Mouse (Mus musculus) kidney, postnatal 4 days (tissue): ENCODE data around the gene Sec22b.

Experiments
- DNase-seq, 2 experiments: peaks; one replicate each; pipeline ENCODE4 v3.0.0; 2021; ENCODE audit warnings: mixed read lengths in 2 of 2

The Sec22b gene

DNA sequence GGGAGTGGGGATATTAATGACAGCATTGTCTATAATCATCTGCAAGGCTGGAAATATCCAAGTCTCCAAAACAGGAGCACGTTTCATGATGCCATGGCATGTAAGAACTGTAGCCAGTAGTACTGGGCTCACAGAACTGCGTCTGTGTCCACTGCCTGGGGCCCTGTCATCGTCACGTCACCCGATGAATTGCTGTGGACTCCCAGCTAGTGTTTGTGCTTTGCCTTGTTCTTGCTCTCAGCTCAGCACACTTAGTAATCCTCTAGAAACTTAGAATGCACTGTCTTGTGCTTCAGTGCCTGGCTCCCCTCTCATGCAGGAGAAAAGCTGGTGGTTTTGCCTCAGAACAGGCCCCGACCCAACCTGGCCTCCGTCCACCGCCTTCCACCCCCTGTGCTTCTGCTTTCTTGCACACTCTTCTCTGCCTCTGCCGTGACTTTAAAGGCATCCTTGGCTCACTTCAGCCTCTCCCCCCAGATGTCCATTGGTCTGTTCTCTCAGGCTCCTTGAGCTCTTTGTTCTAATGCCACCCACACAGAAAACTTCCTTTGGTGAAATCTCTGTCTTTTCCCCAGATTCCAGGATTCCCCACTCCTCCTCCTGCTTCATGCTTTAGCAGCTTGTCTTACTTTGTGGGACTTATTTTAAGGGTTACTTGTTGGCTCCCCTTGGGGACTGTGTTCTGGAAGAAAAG, 39.7 kb downstream of the Sec22b start:
- DNase-seq = peak in 1 of 2 experiments; percentile 45

DNA sequence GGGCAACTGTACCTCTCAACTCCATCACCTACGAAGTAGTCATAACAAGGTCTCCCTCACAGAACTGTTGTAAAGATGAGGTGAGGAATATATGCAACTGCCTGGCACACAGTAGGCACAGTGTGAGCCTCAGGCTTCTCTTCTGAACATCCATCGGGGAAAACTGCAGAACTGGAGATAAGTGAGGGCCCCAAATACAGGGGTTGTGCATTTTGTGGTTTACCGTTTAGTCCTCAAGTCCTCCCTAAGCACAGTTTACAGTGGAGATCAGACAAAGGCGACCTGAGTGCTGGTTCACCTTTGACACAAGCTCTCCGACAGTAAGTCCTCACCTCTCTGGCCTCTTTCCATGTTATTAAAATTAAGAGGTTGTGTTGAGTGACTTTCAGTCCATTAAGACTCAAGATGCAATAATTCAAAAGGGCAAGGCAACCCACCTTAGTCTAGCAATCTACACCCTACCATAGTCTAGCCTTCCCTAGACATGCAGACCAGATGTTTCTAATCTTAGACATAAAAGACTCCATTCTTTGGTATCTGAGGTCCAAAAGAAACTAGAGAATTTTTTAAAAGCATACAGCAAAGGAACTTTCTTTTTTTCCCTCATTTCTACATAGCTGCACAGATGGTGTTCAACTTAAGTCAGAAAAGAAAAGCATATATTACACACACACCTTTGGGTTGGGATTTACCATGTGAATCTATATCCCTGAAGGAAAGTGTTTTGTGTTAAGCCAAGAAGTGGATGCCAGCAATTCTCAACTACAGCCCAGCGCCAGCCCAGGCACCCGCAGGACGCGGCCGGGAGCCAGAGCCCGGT, 40.7 kb downstream of the Sec22b start:
- no peak for DNase-seq

DNA sequence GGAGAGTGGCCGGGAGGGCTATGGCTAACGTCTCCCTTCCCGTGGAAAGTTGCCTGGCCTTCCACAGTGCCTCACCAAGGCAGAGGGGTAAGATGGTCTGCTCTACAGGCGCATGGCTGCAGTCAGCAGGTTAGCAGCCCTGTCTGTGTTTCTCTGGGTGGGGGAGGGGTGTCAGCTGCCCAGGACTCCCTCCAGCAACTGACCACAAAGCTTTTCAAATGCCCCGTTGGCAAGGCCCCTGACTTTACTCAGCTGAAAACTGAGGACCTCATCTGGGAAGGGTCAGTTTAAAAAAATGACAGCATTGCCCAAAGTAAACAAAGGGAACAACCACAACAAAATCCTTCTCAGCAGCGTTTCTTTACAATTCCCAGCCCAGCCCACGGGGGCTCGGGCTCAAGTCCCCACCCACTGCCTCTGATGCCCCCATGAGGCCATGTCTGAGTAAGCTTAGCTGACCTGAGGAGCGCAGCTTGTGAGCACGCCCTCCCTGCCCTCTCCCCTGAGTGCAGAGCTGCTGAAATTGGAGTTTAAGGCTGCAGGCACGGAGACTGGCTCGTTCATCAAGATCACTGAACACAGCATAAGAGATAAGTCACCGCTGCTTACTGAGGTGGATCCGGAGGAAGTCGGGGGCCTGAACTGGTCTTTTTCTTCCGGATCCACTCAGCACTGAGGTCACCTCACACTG, 41.4 kb downstream of the Sec22b start:
- DNase-seq = peak; percentile 60 to 76

DNA sequence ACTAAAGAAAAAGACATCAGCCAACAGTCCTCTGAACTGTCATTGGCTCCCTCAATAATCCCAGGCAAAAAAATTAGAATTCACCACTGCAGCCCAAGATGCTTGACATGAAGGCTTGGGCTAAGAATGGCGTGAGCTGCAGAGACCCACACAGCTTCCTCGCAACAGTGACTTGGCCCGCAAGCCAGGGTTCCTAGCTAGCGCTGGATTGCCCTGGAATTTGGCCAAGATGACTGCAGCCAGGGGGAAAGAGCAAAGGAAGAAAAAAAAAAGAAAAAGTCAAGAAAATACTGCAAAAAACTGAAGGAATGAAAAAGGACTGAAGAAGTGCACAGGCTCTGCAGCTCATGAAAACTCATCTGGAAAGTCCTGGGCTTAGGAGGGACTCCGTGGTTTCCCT, 43.5 kb downstream of the Sec22b start:
- DNase-seq = peak; percentile 63 to 75

DNA sequence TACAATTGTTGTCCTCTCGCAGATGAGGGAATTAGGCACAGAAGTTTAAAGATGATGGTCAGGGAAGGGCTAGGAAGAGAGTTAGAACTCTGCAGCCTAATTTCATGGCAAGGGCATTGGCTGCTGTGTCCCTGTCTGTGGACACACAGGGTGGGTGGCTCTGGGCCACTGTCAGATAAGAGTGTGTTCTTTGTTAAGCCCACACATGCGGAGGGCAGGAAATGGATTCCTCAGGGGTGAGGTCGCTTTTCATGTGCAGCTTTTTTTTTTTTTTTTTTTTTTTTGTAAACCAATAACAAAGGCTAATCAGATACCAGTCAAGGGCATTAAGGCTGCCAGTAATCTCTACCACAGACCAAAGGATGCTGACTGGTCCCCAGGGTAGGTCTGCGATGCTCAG, 45.4 kb downstream of the Sec22b start:
- peak in 1 of 2 experiments; percentile 22 for DNase-seq

DNA sequence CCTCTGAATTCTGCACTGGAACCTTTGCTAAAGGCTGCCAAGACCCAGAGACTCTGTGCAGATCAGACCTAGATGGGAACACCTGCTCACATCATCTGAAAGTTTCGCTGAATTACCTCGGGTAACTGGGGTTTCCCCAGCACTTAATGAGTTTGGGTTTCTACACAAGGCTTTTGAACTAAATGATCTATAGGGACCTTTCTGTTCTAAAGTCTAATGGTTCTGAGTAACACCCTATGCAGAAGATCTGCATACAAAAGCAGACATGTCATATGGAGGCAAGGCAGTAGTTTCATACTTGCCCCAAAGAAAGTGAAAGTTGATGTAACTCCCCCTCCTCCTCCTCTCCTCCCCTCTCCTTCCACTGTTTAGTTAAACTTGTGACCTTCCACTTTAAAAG, 47.5 kb downstream of the Sec22b start:
- DNase-seq = no peak

DNA sequence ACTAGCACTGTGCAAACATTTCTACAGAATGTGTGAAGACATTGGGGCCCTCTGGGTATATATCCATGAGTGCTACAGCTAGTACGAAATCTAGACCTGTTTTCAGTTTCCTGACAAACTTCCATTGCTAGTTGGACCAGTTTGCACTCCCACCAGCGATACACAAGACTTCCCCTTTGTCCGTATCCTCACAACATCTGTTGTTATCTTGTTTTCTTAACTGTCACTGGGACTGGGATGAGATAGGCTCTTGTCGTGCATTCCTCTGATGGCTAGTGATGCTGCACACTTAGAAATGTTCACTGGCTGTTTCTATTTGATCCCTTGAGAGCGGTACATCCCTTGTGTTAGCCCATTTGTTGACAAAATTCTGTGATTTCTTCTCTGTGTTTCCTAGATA, 49.0 kb downstream of the Sec22b start:
- DNase-seq = no peak

DNA sequence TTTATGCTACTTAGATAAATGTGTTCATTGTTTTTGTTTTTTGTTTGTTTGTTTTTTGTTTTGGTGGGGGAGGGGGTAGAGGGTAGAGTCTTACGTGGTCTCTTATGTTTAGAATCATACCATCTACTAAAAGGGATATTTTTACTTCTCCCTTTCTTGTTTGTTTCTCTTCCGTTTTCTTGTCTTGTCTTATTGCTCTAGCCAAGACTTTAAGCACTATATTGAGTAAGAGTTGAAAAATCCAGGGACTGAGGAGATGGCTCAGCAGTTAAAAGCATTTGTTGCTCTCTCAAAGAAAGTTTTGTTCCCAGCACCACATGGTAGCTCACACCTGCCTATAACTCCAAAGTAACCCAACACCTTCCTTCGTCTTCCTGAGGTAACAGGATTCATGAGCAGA, 50.1 kb downstream of the Sec22b start:
- no peak for DNase-seq

DNA sequence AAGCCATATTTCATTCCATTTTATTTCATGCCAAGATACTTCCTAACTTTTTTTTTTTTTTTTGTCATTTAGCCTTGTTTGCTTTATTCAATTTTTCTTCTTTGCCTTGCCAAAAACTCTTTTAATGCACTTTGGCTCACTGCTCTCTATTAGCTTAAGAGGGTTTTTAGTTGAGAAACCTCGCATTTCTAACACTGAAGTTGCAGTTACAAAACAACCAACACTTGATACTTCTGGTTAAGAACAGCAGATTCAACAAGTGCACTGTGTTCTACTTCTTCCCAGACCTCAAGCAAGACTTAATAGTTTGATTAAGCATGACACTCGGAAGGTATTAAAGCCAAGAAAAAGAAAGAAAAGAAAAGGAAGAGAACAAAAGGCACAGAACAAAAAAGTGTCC, 52.2 kb downstream of the Sec22b start:
- no peak for DNase-seq

DNA sequence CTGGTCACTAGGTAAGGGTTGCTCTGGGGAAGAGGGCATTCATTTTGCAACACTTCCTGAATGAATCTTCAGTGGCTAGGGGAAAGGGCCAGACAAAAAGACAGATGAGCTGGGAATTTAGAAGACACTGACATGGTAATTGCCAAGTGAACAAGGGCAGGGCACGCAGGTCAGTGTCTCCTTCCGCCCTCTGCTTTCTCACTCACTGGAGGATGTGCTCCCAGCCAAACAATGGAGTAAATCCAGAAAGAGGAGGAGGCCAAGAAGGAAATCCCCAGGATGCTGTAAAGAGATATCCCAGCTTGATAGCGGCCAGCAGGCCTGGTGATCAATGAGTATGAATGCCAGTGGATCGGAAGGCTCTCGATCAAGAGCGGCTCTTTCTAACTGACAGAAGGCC, 55.3 kb downstream of the Sec22b start:
- DNase-seq = peak in 1 of 2 experiments; percentile 23

DNA sequence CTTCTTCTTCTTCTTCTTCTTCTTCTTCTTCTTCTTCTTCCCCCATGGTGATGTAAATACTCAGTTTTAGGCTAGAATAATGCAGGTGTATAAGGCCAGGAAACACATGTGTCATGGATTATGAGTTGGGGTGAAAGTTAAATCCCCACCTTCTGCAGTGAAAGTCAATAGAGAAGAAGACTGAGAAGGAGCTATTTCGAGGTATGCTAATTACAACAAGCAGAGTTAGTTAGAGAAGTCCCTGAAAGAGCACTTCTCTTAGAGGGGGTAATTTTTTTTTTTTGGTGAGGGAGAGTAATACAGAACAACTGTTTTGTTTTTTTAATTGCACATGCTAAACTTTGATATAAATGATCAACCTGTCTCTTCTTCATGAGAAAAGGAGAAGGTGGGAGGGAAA, 55.9 kb downstream of the Sec22b start:
- no peak for DNase-seq

DNA sequence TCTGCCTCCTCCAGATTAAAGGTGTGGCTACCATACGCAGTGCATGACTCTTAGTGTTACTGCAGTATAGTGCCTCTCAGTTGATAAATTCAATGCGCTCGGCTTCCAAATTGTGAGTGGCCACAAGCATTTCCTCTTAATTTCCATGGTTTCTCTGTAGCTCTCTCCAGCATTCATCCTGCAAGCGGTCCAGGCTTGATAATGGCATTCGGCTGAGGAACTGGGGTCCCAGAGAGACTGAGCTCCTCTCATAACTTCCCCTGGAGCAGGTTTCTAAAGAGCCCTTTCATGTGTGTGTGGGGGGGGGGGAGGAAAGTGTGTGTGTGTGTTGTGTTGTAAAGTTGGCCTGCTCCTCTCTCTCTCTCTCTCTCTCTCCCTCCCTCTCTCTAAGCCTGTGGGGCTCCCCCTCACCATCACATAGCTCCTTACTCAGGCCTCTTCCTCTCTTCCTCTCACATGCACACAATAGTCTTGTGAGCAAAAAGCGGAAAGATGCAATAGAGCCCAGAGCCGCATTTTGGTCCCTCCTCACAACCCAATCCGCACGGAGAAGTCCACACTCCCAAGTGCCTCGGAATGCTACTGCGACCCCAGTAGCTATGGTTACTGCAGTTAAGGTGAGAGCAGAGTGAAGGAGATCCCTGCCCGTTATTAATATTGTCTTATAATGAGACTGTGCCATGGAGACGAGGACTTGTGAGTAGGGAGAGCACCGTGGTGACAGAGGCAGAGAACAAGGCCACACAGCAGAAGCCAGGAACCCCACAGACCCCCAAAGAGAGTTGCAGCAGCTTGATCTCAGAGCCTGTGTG, 60.0 kb downstream of the Sec22b start:
- no peak for DNase-seq

DNA sequence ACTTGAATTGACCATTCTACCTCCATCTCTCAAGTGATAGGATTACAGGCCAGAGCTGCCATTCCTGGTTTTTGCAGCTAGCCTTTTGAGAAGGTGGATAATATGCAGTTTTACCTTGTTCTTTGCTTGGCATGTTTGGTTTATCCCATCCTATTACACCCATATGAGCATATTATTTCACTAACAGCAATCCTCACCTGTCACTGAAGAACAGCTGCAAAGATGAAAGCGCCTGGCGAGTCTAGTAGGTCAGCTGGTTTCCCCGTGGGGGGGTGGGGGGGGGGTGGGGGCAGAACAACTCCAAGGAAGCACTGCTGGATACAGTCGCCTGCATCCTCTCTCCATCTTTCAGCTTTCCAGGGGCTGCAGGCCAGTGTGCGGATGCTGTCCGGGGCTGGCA, 61.0 kb downstream of the Sec22b start:
- DNase-seq = no peak

DNA sequence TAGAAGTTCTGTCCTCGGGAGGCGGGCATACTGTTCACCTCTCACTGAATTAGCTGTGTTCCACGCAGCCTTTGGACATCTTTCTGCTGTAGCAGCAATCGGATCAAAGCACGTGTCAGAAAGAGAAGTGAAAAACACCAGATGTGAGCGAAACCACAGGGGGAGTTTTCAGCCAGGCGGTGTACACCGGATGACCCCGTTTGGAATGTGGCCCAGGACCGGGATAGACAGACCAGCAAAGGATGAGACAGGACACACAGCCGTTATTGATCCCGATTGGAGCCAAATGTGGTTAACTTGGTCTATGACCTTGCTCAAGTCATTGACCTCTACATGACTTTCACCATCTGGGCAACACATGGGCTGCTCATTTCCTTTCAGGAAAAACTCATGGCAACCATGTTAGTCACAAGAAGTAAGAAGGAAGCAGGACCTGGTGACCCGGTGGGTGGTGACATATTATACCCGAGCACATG, 63.9 kb downstream of the Sec22b start:
- peak; percentile 67 to 75 for DNase-seq

DNA sequence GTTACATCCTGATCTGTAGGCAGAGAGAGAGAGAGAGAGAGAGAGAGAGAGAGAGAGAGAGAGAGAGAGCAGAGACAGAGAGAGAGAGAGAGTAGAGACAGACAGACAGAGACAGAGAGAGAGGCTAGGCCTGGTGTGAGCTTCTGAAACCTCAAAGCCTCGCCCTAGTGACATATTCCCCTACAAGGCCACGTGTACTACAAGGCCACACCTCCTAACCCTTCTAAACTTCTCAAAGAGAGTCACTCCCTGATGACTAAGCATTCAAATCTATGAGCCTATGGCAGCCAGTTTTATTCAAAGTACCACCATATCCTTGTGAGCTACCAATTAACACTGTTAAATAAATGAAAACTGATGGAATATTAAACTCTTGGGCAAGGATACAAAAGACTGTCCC, 66.6 kb downstream of the Sec22b start:
- no peak for DNase-seq

DNA sequence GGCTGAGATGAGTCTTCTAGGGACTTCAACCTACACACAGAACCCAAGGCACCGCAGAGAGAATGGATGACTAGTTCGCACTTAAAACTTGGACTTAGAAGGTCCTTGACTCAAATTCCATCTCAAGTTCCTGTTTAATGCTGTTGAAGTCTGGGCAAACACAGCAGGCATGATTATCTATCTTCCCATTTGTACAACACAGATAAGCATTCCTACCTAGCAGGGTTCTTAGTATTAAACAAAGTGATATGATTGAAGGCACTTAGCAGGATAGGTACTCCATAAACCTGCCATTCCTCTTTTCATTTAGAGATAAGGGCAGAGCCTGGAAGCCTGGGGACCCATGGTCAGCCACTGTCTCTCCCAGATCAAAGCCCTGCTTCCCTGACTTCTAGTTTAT, 67.2 kb downstream of the Sec22b start:
- DNase-seq = no peak

DNA sequence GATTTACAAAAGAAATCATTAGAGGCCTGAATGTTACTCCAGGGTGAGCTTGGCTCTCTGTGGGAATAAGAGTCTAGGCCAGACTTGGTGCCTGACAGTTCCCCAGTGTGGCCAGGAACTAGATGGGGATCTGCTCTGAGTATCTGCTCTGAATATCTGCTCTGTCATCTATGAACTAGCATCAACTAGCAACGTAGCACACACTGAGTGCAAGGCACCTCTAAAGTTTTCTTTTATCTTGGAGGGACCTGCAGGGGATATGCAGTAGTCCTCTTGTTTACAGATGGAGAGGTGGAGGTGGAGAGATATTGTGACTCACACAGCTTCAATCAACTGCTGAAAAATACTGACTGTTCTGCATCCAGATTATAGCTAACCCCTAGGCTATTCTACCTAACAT, 68.0 kb downstream of the Sec22b start:
- DNase-seq = no peak

DNA sequence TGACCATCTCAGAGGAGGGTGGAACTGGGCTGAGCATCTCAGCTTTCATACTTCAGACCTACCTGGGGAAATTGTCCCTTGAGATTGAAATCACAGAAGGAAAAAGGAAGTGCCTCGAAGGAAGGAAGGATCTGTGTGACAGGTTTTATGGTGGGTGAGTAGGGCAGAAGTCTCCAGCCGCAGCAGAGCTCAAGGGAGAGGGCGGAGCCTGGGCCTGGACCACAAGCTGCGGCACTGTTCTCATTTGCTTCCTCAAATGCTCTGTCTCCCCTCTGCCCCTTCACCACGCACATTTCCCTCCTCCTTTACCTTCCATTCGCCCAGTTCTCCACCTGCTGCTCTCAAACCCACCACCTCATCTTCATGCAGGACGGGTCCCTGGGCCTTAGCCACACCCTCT, 70.1 kb downstream of the Sec22b start:
- peak; percentile 48 to 59 for DNase-seq

DNA sequence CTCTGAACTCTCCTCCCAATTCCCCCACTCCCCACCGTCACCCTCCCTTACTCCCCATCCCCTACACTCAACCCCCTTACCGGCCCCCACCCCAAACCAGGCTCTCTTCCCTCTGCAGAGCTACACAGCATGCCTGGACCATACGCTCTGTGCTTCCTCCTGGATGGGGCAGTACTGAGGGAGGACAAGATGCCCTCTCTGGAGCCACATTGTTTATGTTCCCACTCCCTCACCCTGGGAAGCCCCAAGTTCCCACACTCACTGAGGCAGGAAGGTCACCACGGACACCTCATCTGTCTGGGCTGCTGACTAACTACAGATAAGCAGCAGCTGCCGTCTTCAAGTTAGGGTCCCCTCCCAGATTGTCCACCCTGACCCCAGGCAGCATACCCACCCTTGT, 71.2 kb downstream of the Sec22b start:
- peak in 1 of 2 experiments; percentile 20 for DNase-seq

DNA sequence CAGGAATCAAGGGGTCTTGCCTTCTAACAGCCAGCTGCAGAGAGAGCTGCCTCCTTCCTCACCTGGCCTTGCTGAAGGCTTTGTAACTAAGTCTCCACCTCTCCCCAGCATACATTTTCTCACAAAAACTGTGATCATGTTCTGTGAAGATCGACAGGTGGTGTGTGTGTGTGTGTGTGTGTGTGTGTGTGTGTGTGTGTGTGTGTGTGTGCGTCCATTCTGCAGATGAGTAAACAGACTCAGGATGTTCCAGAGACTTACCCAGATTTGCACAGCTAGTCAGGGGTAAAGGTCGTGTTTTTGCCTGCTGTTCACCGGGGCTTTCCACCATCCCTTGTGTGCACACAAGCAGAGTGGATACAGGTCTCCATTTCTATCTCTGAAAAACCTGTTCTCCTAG, 71.7 kb downstream of the Sec22b start:
- no peak for DNase-seq
